Mouse (Mus musculus) bone marrow, adult 2 months (tissue): ENCODE results near the gene Hs2st1.

Experiments used
- CTCF ChIP-seq: fragments of 200-500 bp; IDR thresholded peaks from 2 replicates; pipeline ENCODE4 v1.5.1; 2011; ENCODE audit warnings: low read length, control low read depth; ENCODE audit not compliant: control insufficient read depth, insufficient read depth
- POLR2A ChIP-seq: fragments of 200-500 bp; IDR thresholded peaks from 2 replicates; pipeline ENCODE4 v1.6.1; 2011; ENCODE audit warnings: low read depth, mild to moderate bottlenecking, control low read depth, low read length, borderline replicate concordance; ENCODE audit not compliant: control insufficient read depth

GRCm38 (mm10) chr3:144432143-144432577 lies 137.8 kb downstream of the Hs2st1 start:
- TF ChIP-seq POLR2A (no peak), CTCF (no peak)
